Mouse (Mus musculus): ENCODE measurements around the gene Smpd4.

Smpd4 gene

GRCm38 (mm10) chr16:17637610-17638009 is 18.5 kb downstream of the Smpd4 start:
- no peak for ATAC-seq (ENCODE audit: insufficient number of reproducible peaks, low FRiP score, low TSS enrichment)

- no peak for ATAC-seq (ENCODE audit: insufficient number of reproducible peaks, low FRiP score, low TSS enrichment)
These were observed 19.0 kb downstream of the Smpd4 start for GRCm38 (mm10) chr16:17638036-17638628.

- ATAC-seq (ENCODE audit: insufficient number of reproducible peaks, low FRiP score, low TSS enrichment) = no peak
These were observed 19.9 kb downstream of the Smpd4 start for GRCm38 (mm10) chr16:17639081-17639480.

- ATAC-seq (ENCODE audit: insufficient number of reproducible peaks, low FRiP score, low TSS enrichment) = no peak
These were observed 20.8 kb downstream of the Smpd4 start for GRCm38 (mm10) chr16:17639951-17640350.

GRCm38 (mm10) chr16:17640706-17641105 is 21.6 kb downstream of the Smpd4 start:
- ATAC-seq (ENCODE audit: insufficient number of reproducible peaks, low FRiP score, low TSS enrichment) = no peak

- no peak for ATAC-seq (ENCODE audit: insufficient number of reproducible peaks, low FRiP score, low TSS enrichment)
These were observed 22.1 kb downstream of the Smpd4 start for GRCm38 (mm10) chr16:17641301-17641700.

GRCm38 (mm10) chr16:17642311-17642710 is 23.2 kb downstream of the Smpd4 start:
- peak; percentile 83 for ATAC-seq (ENCODE audit: insufficient number of reproducible peaks, low FRiP score, low TSS enrichment)

GRCm38 (mm10) chr16:17643437-17643990 is 24.4 kb downstream of the Smpd4 start:
- ATAC-seq (ENCODE audit: insufficient number of reproducible peaks, low FRiP score, low TSS enrichment) = no peak

- peak; percentile 52 for ATAC-seq (ENCODE audit: insufficient number of reproducible peaks, low FRiP score, low TSS enrichment)
These were observed 27.4 kb downstream of the Smpd4 start, which contains the start of gene Ccdc74a for GRCm38 (mm10) chr16:17646310-17647114. Gene Ccdc74a, plus strand, starts transcription at chr16:17646470.

GRCm38 (mm10) chr16:17647156-17647555 is 28.0 kb downstream of the Smpd4 start:
- no peak for ATAC-seq (ENCODE audit: insufficient number of reproducible peaks, low FRiP score, low TSS enrichment)

GRCm38 (mm10) chr16:17647566-17648340 is 28.6 kb downstream of the Smpd4 start:
- no peak for ATAC-seq (ENCODE audit: insufficient number of reproducible peaks, low FRiP score, low TSS enrichment)

- no peak for ATAC-seq (ENCODE audit: insufficient number of reproducible peaks, low FRiP score, low TSS enrichment)
These were observed 30.9 kb downstream of the Smpd4 start for GRCm38 (mm10) chr16:17649925-17650605.

GRCm38 (mm10) chr16:17650711-17651110 is 31.6 kb downstream of the Smpd4 start:
- no peak for ATAC-seq (ENCODE audit: insufficient number of reproducible peaks, low FRiP score, low TSS enrichment)

- no peak for ATAC-seq (ENCODE audit: insufficient number of reproducible peaks, low FRiP score, low TSS enrichment)
These were observed 33.5 kb downstream of the Smpd4 start for GRCm38 (mm10) chr16:17652607-17653006.

- ATAC-seq (ENCODE audit: insufficient number of reproducible peaks, low FRiP score, low TSS enrichment) = no peak
These were observed 34.4 kb downstream of the Smpd4 start for GRCm38 (mm10) chr16:17653601-17654000.

GRCm38 (mm10) chr16:17654188-17654795 is 35.1 kb downstream of the Smpd4 start:
- ATAC-seq (ENCODE audit: insufficient number of reproducible peaks, low FRiP score, low TSS enrichment) = no peak

- no peak for ATAC-seq (ENCODE audit: insufficient number of reproducible peaks, low FRiP score, low TSS enrichment)
These were observed 37.2 kb downstream of the Smpd4 start for GRCm38 (mm10) chr16:17656212-17656871.

GRCm38 (mm10) chr16:17665568-17665967 is 46.4 kb downstream of the Smpd4 start:
- ATAC-seq (ENCODE audit: insufficient number of reproducible peaks, low FRiP score, low TSS enrichment) = no peak

- peak; percentile 64; the same call in 1 of the 2 replicates for ATAC-seq (ENCODE audit: insufficient number of reproducible peaks, low FRiP score, low TSS enrichment)
These were observed 50.7 kb downstream of the Smpd4 start for GRCm38 (mm10) chr16:17669886-17670285.
